In the genomic region with DNA sequence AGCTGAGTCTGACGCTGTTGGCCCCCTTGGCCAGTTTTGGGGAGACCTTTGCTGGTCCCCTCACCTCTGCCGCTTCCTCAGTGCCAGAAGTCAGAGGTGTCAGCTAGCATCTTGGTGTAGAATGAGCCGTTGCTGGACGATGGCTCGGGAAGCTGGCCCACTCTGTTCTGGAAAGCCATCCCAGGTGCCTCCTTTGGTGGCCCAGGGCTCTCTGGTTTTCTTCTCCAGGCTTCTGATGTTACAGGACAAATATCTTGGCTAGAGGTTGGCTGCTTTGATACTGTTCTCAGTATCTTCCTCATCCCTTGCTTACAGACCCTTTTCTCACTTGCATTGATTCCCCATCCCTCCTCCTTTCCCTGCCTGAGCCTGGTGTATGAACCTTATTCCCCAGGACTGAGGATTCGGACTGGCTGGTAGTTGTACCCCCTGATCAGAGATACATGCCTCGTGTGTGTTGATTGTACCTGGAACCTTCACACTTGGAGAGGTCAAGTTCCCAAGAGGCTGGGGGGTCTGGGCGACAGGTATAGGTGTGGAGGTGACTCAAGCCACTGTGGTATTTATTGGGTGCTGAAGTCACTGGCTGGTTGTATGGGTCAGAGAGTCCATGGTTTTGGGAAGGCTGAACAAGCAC, we compare ENCODE assay signal across 8 mouse cellular contexts. TPM values are rescaled to one million over a fixed set of nuclear protein-coding genes. Genes with fewer than 3 reads are reported as not detected.
DNase-seq lines count a peak whose midpoint lies in the region; ATAC-seq and TF ChIP-seq lines count a peak whose summit lies in the region.

No protein-coding gene starts in this region.

- H3K4me3 ChIP-seq in heart, embryonic 12.5 days = peak overlapping the region; percentile 74
- H3K4me3 ChIP-seq in ES-Bruce4 (ENCODE audit: low read depth, low read length) = peak overlapping the region; percentile 45
- peak overlapping the region; percentile 69 for H3K4me3 ChIP-seq in forebrain, embryonic 13.5 days
- H3K4me3 ChIP-seq in liver, embryonic 15.5 days (replicated peaks) = peak overlapping the region; percentile 60

- TF ChIP-seq CTCF in ES-Bruce4 (IDR thresholded peaks at IDR 0.05; ENCODE audit: low read depth, low read length) = no peak

- H3K9me3 ChIP-seq in heart, embryonic 12.5 days (replicated peaks) = peaks cover 2% of the 10 kb centered on the region; the same call in 1 of the 2 replicates
- H3K9me3 ChIP-seq in ES-Bruce4 (replicated peaks; ENCODE audit: control insufficient read depth, insufficient read depth, low read length, poor library complexity, severe bottlenecking) = no peaks in the 10 kb centered on the region
- H3K9me3 ChIP-seq in forebrain, embryonic 13.5 days (replicated peaks) = no peaks in the 10 kb centered on the region
- no peaks in the 10 kb centered on the region for H3K9me3 ChIP-seq in liver, embryonic 15.5 days (replicated peaks)

- TF ChIP-seq POLR2A in ES-Bruce4 (IDR thresholded peaks at IDR 0.05; ENCODE audit: insufficient read depth, low read length) = no peak

- peaks cover 56% of the 10 kb centered on the region for H3K4me1 ChIP-seq in heart, embryonic 12.5 days (replicated peaks)
- H3K4me1 ChIP-seq in ES-Bruce4 (ENCODE audit: control insufficient read depth, insufficient read depth, low read length) = peaks cover 11% of the 10 kb centered on the region
- H3K4me1 ChIP-seq in forebrain, embryonic 13.5 days = peaks cover 28% of the 10 kb centered on the region
- peaks cover 47% of the 10 kb centered on the region for H3K4me1 ChIP-seq in liver, embryonic 15.5 days (replicated peaks)

- peak overlapping the region; percentile 83 for H3K27ac ChIP-seq in heart, embryonic 12.5 days (ENCODE audit: poor library complexity, severe bottlenecking)
- no peak overlapping the region for H3K27ac ChIP-seq in ES-Bruce4 (ENCODE audit: insufficient read depth, low read length)
- peak overlapping the region; percentile 67 for H3K27ac ChIP-seq in forebrain, embryonic 13.5 days
- H3K27ac ChIP-seq in liver, embryonic 15.5 days (replicated peaks) = no peak overlapping the region

- WGBS in heart, embryonic 12.5 days = 25% methylated on average over 8 of the region's 8 CpGs
- 26% methylated on average over 8 of the region's 8 CpGs for WGBS in forebrain, embryonic 13.5 days
- WGBS in liver, embryonic 15.5 days (ENCODE audit: insufficient replicate concordance) = 27% methylated on average over 8 of the region's 8 CpGs

- no peak for TF ChIP-seq EP300 in ES-Bruce4 (IDR thresholded peaks at IDR 0.05; ENCODE audit: insufficient read depth, low read depth, low read length)

- H3K27me3 ChIP-seq in heart, embryonic 12.5 days (replicated peaks) = peaks cover 7% of the 10 kb centered on the region; the same call in 1 of the 2 replicates
- H3K27me3 ChIP-seq in ES-Bruce4 (ENCODE audit: control insufficient read depth, insufficient read depth, low read length, poor library complexity, severe bottlenecking) = no peaks in the 10 kb centered on the region
- H3K27me3 ChIP-seq in forebrain, embryonic 13.5 days = no peaks in the 10 kb centered on the region
- peaks cover 68% of the 10 kb centered on the region for H3K27me3 ChIP-seq in liver, embryonic 15.5 days

- peak overlapping the region; percentile 97 for H3K4me2 ChIP-seq in heart, embryonic 12.5 days
- peak overlapping the region; percentile 90 for H3K4me2 ChIP-seq in forebrain, embryonic 13.5 days
- peak overlapping the region; percentile 88 for H3K4me2 ChIP-seq in liver, embryonic 15.5 days

- H3K9ac ChIP-seq in heart, embryonic 12.5 days = peak overlapping the region; percentile 89
- H3K9ac ChIP-seq in ES-Bruce4 (ENCODE audit: low read depth, poor library complexity, severe bottlenecking) = peak overlapping the region; percentile 75
- H3K9ac ChIP-seq in forebrain, embryonic 13.5 days = peak overlapping the region; percentile 93
- peak overlapping the region; percentile 45; the same call in 1 of the 2 replicates for H3K9ac ChIP-seq in liver, embryonic 15.5 days

- intact Hi-C loops in heart, postnatal 10 days (cut with DNase I) = loop anchor here (5.0 kb wide), 1 partner anchor 54 kb away; a partner anchor contains a TSS
- intact Hi-C loops in left cerebral cortex, postnatal 10 days (cut with DNase I) = no loop called here

- no peak for ATAC-seq in heart, embryonic 12.5 days (ENCODE audit: insufficient number of reproducible peaks, low FRiP score)
- ATAC-seq in forebrain, embryonic 13.5 days = no peak
- no peak for ATAC-seq in liver, embryonic 15.5 days (ENCODE audit: insufficient read depth)

- DNase-seq in heart, postnatal 10 days = no peak
- DNase-seq in spleen, adult 12 weeks (ENCODE audit: low spot score) = no peak
- no peak for DNase-seq in left cerebral cortex, postnatal 10 days (ENCODE audit: extremely low spot score in 1 of 2, low spot score in 2 of 2)
- no peak for DNase-seq in right cerebral cortex, postnatal 10 days (ENCODE audit: low spot score in 2 of 2)

- H3K36me3 ChIP-seq in heart, embryonic 12.5 days = no peaks in the 10 kb centered on the region
- no peaks in the 10 kb centered on the region for H3K36me3 ChIP-seq in ES-Bruce4 (ENCODE audit: control insufficient read depth, insufficient read depth, low read length, poor library complexity, severe bottlenecking)
- no peaks in the 10 kb centered on the region for H3K36me3 ChIP-seq in forebrain, embryonic 13.5 days (ENCODE audit: poor library complexity, severe bottlenecking)
- H3K36me3 ChIP-seq in liver, embryonic 15.5 days (replicated peaks) = no peaks in the 10 kb centered on the region

RNA-seq across cellular contexts. Expression of a gene that starts 55.5 kb away (rescaled TPM):
- polyA plus RNA-seq in heart, embryonic 12.5 days (2016; fragmentation: Nextera tagmentation; extraction: Ambion mirVana) = 1.2 and 1.4 TPM in 2 replicates
- 10 to 100 TPM; 15.9 to 19.9 TPM for total RNA-seq in heart, postnatal 10 days (2021)
- 21.4 and 23.6 TPM in 2 replicates for polyA plus RNA-seq in ES-Bruce4 (2011; ENCODE audit: insufficient read depth, insufficient read length, low read depth, missing spikeins)
- 5.3 and 7.1 TPM in 2 replicates for polyA plus RNA-seq in forebrain, embryonic 13.5 days (2015; fragmentation: Nextera tagmentation; extraction: Ambion mirVana)
- 0.54 and 0.55 TPM in 2 replicates for polyA plus RNA-seq in liver, embryonic 15.5 days (2015; fragmentation: Nextera tagmentation; extraction: Ambion mirVana)
- 100 to 1,000 TPM; 269 to 284 TPM for total RNA-seq in left cerebral cortex, postnatal 10 days (2021)

Comparison
In these comparisons a context has a peak if more than half of its experiments do, and no peak if none do; other contexts are left out.
1. H3K27ac ChIP-seq: peak in heart, embryonic 12.5 days (single experiment) and forebrain, embryonic 13.5 days (single experiment); none in ES-Bruce4 (single experiment) and liver, embryonic 15.5 days (single experiment).
2. Peak in every context shown above with its lines, with median percentiles within 50 percentile points of each other: H3K4me2 ChIP-seq, H3K4me3 ChIP-seq and H3K9ac ChIP-seq.